Mouse (Mus musculus) testis, adult 2 months (tissue): ENCODE measurements at regions not wholly inside any gene's neighbourhood (a gene's known extent, or its start where the extent isn't known, plus 50 kb on each side); places are given as distances from the start of the nearest gene placed in this dataset.

Experiments used
- CTCF ChIP-seq: fragments of 200-500 bp; IDR thresholded peaks from 2 replicates; pipeline ENCODE4 v1.5.1; 2012; ENCODE audit warnings: low read depth, mild to moderate bottlenecking, inconsistent platforms, low read length, moderate library complexity; ENCODE audit not compliant: control insufficient read depth, insufficient read depth, insufficient replicate concordance
- POLR2A ChIP-seq: fragments of 200-500 bp; IDR thresholded peaks from 2 replicates; pipeline ENCODE4 v1.6.1; 2012; ENCODE audit warnings: low read depth, mild to moderate bottlenecking, inconsistent platforms, low read length, moderate library complexity; ENCODE audit not compliant: control insufficient read depth

GRCm38 (mm10) chr3:138620263-138620662, 94.3 kb downstream of the Eif4e start:
- TF ChIP-seq CTCF, result no peak
- TF ChIP-seq POLR2A, result no peak
